Mouse (Mus musculus): ENCODE results near the gene Nuf2. TPM values are rescaled to one million over a fixed set of nuclear protein-coding genes. Genes with fewer than 3 reads are reported as not detected.

Nuf2 gene
- polyA plus RNA-seq, 1 experiment = 15.6 TPM

DNA sequence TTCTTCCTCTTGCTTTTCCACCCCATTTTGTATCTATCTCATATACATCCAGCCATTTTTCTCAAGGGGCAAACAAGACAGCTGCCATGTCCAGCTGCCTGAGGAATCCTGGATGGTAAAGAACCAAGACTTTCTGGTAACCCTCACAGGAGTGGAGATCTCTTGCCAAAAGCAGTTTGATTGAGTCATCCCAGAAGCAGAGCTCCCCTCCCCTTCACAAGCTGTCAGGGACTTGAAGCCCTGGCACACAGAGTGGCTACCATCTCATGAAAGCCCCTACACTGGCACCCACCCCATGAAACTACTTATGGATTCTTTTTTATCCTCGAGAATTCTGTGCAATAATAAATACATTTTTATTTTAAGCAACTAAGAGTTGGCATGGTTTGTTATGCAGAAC lies 39.7 kb downstream of the Nuf2 start:
- Histone ChIP-seq H3K4me3 (no peak overlapping the region), H3K27me3 (ENCODE audit: control insufficient read depth, insufficient read depth, insufficient read length) (no peaks in the 10 kb centered on the region), H3K79me2 (ENCODE audit: control insufficient read depth, insufficient read depth) (no peaks in the 10 kb centered on the region), H3K36me3 (ENCODE audit: control insufficient read depth, insufficient read depth) (no peaks in the 10 kb centered on the region), H3ac (ENCODE audit: control insufficient read depth, insufficient read length) (no peak overlapping the region), H3K4me2 (ENCODE audit: low read depth) (no peak overlapping the region)
- TF ChIP-seq MAX (IDR thresholded peaks at IDR 0.05; ENCODE audit: low read depth) = no peak
- TF ChIP-seq USF1 (IDR thresholded peaks at IDR 0.05; ENCODE audit: low read depth) = no peak
- TF ChIP-seq CEBPB (IDR thresholded peaks at IDR 0.05; ENCODE audit: insufficient read depth, poor library complexity, severe bottlenecking) = no peak
- no peak for TF ChIP-seq E2F4 (IDR thresholded peaks at IDR 0.05; ENCODE audit: insufficient read depth)

DNA sequence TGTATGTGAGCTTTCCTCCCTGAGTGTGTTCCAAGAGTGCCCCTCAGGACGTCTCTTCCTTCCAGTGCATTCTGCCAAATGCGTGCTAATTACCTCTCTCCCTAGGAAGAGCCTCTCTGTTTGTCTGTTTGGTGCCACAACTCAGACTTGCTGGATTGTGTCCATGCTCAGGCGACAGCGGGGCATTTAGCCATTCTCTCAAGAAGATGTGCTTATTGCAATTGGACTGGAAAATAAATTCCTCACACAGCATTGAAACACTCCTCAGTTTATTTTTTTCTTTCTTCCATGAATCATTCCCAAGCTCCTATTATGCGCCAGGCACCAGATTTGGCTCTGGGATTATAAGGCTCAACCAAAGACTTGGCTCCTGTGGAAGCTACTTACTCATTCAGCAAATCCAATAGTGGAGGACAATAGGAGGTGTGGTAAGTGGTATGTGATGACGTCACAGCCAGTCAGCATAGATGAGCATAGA lies 45.8 kb downstream of the Nuf2 start:
- H3ac ChIP-seq (ENCODE audit: control insufficient read depth, insufficient read length) = no peak overlapping the region
- no peaks in the 10 kb centered on the region for H3K79me2 ChIP-seq (ENCODE audit: control insufficient read depth, insufficient read depth)
- no peak overlapping the region for H3K4me2 ChIP-seq (ENCODE audit: low read depth)
- H3K4me3 ChIP-seq = no peak overlapping the region
- H3K27me3 ChIP-seq (ENCODE audit: control insufficient read depth, insufficient read depth, insufficient read length) = no peaks in the 10 kb centered on the region
- no peak for TF ChIP-seq TCF3 (IDR thresholded peaks at IDR 0.05; ENCODE audit: insufficient read length, low read depth)
- no peak for TF ChIP-seq SRF (IDR thresholded peaks at IDR 0.05; ENCODE audit: control insufficient read depth, insufficient read length, low read depth)
- no peak for TF ChIP-seq MAX (IDR thresholded peaks at IDR 0.05; ENCODE audit: low read depth)
- no peak for TF ChIP-seq CEBPB (IDR thresholded peaks at IDR 0.05; ENCODE audit: insufficient read depth, poor library complexity, severe bottlenecking)
- no peak for TF ChIP-seq REST (IDR thresholded peaks at IDR 0.05; ENCODE audit: insufficient read depth, insufficient read length)
- TF ChIP-seq E2F4 (IDR thresholded peaks at IDR 0.05; ENCODE audit: insufficient read depth) = no peak
- TF ChIP-seq POLR2AphosphoS2 (IDR thresholded peaks at IDR 0.05; ENCODE audit: insufficient read length, low read depth) = no peak
- no peak for TF ChIP-seq POLR2A (IDR thresholded peaks at IDR 0.05; ENCODE audit: insufficient read length, low read depth)
- TF ChIP-seq MYOG (IDR thresholded peaks at IDR 0.05; ENCODE audit: control insufficient read depth in 1 of 3, insufficient read depth in 1 of 3, insufficient read length in 2 of 3, low read depth in 2 of 3) = no peak
- TF ChIP-seq USF1 (IDR thresholded peaks at IDR 0.05; ENCODE audit: low read depth) = no peak
- TF ChIP-seq MYOD1 (IDR thresholded peaks at IDR 0.05; ENCODE audit: control insufficient read depth in 1 of 3, insufficient read length in 2 of 3, low read depth in 2 of 3) = no peak
- no peak for TF ChIP-seq TCF12 (IDR thresholded peaks at IDR 0.05; ENCODE audit: insufficient read depth, poor library complexity, severe bottlenecking)
- no peaks in the 10 kb centered on the region for H3K36me3 ChIP-seq (ENCODE audit: control insufficient read depth, insufficient read depth)

DNA sequence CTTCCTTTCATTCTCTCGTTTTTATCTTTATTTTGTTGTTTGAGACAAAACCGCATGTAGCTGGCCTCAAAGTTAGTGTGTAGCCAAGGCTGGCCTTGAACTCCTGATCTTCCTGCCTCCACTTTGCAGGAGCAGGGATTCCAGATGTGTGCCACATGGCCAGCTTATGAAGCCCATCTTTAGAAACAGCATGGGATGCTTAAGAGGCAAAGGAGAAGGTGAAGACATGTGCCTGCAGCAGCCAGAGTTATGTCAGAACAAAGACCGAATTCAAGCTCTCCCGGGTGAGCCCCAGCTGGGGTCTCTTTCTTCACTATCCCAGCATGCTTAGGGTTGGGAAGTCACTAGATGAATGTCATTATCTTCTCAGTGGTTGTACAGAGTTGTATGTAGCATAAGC lies 46.7 kb downstream of the Nuf2 start:
- TF ChIP-seq MYOG (IDR thresholded peaks at IDR 0.05; ENCODE audit: control insufficient read depth in 1 of 3, insufficient read depth in 1 of 3, insufficient read length in 2 of 3, low read depth in 2 of 3) = no peak
- no peak for TF ChIP-seq POLR2A (IDR thresholded peaks at IDR 0.05; ENCODE audit: insufficient read length, low read depth)
- Histone ChIP-seq H3K36me3 (ENCODE audit: control insufficient read depth, insufficient read depth) (no peaks in the 10 kb centered on the region), H3K79me2 (ENCODE audit: control insufficient read depth, insufficient read depth) (no peaks in the 10 kb centered on the region), H3K27me3 (ENCODE audit: control insufficient read depth, insufficient read depth, insufficient read length) (no peaks in the 10 kb centered on the region), H3K4me3 (no peak overlapping the region), H3ac (ENCODE audit: control insufficient read depth, insufficient read length) (no peak overlapping the region), H3K4me2 (ENCODE audit: low read depth) (no peak overlapping the region)

DNA sequence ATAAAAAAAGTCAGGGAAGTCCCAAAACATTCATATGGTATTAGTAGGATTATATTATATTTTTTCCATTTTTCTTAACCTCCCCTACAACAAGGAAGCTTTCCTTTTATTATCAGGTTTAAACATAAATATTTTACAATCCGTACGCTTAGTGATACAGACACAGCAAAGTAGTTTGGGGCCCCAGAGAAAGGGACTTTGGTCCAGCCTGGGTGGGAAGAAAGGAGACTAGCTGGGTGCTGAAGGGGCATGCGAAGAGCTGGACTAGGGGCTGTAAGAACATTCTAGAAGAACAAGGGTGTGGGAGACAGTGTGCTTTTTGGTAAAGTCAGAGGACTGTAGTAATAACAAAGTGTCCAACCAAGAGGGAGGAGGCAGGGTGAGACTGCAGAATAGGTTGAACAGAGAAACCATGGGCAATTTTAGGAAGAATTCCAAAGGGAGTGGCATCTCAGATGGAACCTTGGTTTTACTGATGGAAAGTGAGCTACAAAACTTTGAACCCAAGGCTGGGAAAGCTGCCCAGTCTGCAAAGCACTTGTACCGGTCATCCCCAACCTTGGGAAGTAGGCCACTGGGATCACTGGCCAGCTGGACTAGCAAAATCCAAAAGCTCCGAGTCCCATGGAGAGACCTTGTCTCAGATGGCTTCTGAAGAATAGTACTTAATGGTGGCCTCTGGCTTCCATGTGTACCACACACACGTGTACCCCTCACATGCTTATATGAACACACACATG lies 48.5 kb downstream of the Nuf2 start:
- Histone ChIP-seq H3K4me2 (ENCODE audit: low read depth) (no peak overlapping the region), H3K27me3 (ENCODE audit: control insufficient read depth, insufficient read depth, insufficient read length) (no peaks in the 10 kb centered on the region), H3K36me3 (ENCODE audit: control insufficient read depth, insufficient read depth) (no peaks in the 10 kb centered on the region), H3K79me2 (ENCODE audit: control insufficient read depth, insufficient read depth) (no peaks in the 10 kb centered on the region), H3K4me3 (no peak overlapping the region), H3ac (ENCODE audit: control insufficient read depth, insufficient read length) (no peak overlapping the region)
- TF ChIP-seq POLR2A (IDR thresholded peaks at IDR 0.05; ENCODE audit: insufficient read length, low read depth) (no peak), TCF3 (IDR thresholded peaks at IDR 0.05; ENCODE audit: insufficient read length, low read depth) (no peak), USF1 (IDR thresholded peaks at IDR 0.05; ENCODE audit: low read depth) (no peak), REST (IDR thresholded peaks at IDR 0.05; ENCODE audit: insufficient read depth, insufficient read length) (no peak), SRF (IDR thresholded peaks at IDR 0.05; ENCODE audit: control insufficient read depth, insufficient read length, low read depth) (no peak), MYOG (IDR thresholded peaks at IDR 0.05; ENCODE audit: control insufficient read depth in 1 of 3, insufficient read depth in 1 of 3, insufficient read length in 2 of 3, low read depth in 2 of 3) (no peak), MAX (IDR thresholded peaks at IDR 0.05; ENCODE audit: low read depth) (no peak), CEBPB (IDR thresholded peaks at IDR 0.05; ENCODE audit: insufficient read depth, poor library complexity, severe bottlenecking) (no peak), E2F4 (IDR thresholded peaks at IDR 0.05; ENCODE audit: insufficient read depth) (no peak), POLR2AphosphoS2 (IDR thresholded peaks at IDR 0.05; ENCODE audit: insufficient read length, low read depth) (no peak)

DNA sequence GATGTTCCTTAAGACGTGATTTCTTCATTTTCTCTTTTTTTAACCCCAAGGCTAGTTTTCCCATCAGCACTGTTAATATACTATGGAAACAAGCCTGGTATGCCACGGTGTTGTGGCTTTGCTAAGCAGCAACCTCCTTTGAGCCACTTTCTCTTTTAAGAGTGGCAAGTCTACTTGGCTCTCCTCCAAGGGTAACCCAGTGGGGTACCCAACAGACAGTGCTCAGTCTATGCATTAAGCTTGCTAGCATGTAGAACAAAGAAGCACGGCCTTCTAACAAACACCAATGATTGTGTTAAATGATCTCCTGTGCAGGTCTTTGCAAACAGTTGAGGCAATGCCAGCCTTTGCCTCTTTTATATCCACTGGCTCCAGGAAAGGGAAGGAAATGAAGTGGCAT lies 60.1 kb downstream of the Nuf2 start:
- Histone ChIP-seq H3K79me2 (ENCODE audit: control insufficient read depth, insufficient read depth) (no peaks in the 10 kb centered on the region), H3K36me3 (ENCODE audit: control insufficient read depth, insufficient read depth) (no peaks in the 10 kb centered on the region), H3K4me2 (ENCODE audit: low read depth) (no peak overlapping the region), H3K27me3 (ENCODE audit: control insufficient read depth, insufficient read depth, insufficient read length) (no peaks in the 10 kb centered on the region), H3K4me3 (no peak overlapping the region), H3ac (ENCODE audit: control insufficient read depth, insufficient read length) (no peak overlapping the region)
- no peak for TF ChIP-seq TCF3 (IDR thresholded peaks at IDR 0.05; ENCODE audit: insufficient read length, low read depth)
- no peak for TF ChIP-seq POLR2AphosphoS2 (IDR thresholded peaks at IDR 0.05; ENCODE audit: insufficient read length, low read depth)
- no peak for TF ChIP-seq SRF (IDR thresholded peaks at IDR 0.05; ENCODE audit: control insufficient read depth, insufficient read length, low read depth)
- no peak for TF ChIP-seq POLR2A (IDR thresholded peaks at IDR 0.05; ENCODE audit: insufficient read length, low read depth)
- no peak for TF ChIP-seq MAX (IDR thresholded peaks at IDR 0.05; ENCODE audit: low read depth)
- no peak for TF ChIP-seq REST (IDR thresholded peaks at IDR 0.05; ENCODE audit: insufficient read depth, insufficient read length)
- no peak for TF ChIP-seq E2F4 (IDR thresholded peaks at IDR 0.05; ENCODE audit: insufficient read depth)
- TF ChIP-seq MYOG (IDR thresholded peaks at IDR 0.05; ENCODE audit: control insufficient read depth in 1 of 3, insufficient read depth in 1 of 3, insufficient read length in 2 of 3, low read depth in 2 of 3) = no peak
- TF ChIP-seq USF1 (IDR thresholded peaks at IDR 0.05; ENCODE audit: low read depth) = no peak
- TF ChIP-seq TCF12 (IDR thresholded peaks at IDR 0.05; ENCODE audit: insufficient read depth, poor library complexity, severe bottlenecking) = no peak
- no peak for TF ChIP-seq MYOD1 (IDR thresholded peaks at IDR 0.05; ENCODE audit: control insufficient read depth in 1 of 3, insufficient read length in 2 of 3, low read depth in 2 of 3)
- TF ChIP-seq CEBPB (IDR thresholded peaks at IDR 0.05; ENCODE audit: insufficient read depth, poor library complexity, severe bottlenecking) = no peak

Data from myocyte (in vitro differentiated cells).